Mouse (Mus musculus): ENCODE measurements around the gene Xlr5b. TPM values are rescaled to one million over a fixed set of nuclear protein-coding genes. Genes with fewer than 3 reads are reported as not detected.

The Xlr5b gene
- polyA plus RNA-seq (2014; fragmentation: Illumina TruSeq; extraction: RNeasy Lipid Tissue Mini Kit (QIAGEN cat#74804)) = 4.0 TPM

DNA sequence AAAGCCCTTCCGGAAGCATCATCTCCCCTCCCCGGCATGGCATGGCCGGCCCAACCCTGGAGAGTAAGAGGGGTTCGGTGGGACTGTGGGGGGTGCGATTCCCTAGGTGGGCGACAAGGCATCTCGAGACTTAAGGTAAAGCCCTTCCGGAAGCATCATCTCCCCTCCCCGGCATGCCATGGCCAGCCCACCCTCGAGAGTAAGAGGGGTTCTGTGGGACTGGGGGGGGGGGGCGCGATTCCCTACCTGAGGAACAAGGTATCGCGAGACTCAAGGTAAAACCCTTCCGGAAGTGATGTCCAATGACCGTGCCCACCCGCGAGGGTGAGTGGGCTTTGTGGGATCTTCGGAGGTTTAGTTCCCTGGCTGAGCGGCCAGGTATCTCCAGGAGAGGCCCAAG, at the start of gene Xlr5b:
Xlr5b (plus strand) TSS at position 301 of the 400 bp plus-strand sequence.

DNA sequence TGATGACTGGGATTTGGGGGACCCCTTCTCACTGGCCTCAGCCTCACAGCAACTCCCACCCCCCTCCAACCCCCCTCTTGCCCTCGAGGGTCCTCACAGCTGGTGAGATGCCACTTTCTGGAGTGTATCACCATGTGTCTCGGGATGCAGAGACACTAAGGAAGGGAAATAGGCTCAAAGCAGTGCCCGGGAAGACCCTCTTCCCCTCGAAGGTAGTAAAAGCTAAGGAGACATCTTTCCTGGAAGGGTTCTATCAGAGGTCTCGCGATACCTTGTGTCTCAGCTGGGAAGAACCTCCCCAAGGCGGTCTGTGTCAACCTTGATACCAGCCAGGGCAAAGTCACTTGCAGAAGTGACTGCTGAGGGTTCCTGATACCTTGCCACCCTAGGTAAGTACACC, 31.8 kb upstream of the Xlr5b start, which contains the start of gene Gm14685:
Gm14685 (plus strand) TSS at position 301 of the 400 bp plus-strand sequence.

DNA sequence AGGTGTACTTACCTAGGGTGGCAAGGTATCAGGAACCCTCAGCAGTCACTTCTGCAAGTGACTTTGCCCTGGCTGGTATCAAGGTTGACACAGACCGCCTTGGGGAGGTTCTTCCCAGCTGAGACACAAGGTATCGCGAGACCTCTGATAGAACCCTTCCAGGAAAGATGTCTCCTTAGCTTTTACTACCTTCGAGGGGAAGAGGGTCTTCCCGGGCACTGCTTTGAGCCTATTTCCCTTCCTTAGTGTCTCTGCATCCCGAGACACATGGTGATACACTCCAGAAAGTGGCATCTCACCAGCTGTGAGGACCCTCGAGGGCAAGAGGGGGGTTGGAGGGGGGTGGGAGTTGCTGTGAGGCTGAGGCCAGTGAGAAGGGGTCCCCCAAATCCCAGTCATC, 754 bp downstream of the Xlr5b start, which contains the start of gene DXBay18:
DXBay18 (minus strand) TSS at position 101 of the 400 bp plus-strand sequence.

DNA sequence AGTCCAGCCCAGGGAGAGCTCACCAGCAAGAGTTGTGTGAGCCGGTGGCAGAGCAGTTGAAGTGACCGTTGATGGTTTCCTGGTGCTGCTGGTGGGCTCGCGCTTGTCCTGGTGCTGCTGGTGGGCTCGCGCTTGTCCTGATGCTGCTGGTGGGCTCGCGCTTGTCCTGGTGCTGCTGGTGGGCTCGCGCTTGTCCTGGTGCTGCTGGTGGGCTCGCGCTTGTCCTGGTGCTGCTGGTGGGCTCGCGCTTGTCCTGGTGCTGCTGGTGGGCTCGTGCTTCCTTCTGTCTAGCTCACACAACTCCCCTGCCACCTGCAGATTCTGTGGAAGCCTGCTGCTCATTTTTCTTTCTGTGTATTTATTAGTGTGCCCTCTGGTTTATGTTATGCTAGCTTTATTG, 28.3 kb downstream of the Xlr5b start, which contains the start of gene Spin2d:
Spin2d (minus strand) TSS at position 101 of the 400 bp plus-strand sequence.

DNA sequence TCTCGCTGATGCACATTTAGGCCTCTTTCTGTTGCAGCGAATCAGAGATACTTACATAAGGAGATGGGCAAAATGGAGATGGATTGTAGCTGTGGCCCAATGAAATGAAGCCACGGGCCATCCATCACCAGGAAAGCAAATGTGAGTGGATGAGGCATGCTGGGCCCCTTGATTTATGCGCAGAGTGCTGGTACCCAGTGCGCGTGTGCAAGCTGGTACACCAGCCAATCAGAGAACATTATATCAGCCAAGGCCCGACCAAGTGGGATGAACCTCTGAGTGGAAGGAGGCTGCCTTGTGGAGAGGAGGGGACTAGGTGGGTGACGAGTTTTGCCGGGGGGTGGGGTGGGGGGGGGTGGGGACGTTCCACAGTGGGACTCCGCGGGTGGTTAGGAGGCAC, 43.3 kb downstream of the Xlr5b start, which contains the start of gene Xlr3b:
Xlr3b (plus strand) TSS at position 274 of the 400 bp plus-strand sequence.

Other genes starting within 250 kb of the Xlr5b start
- gene Cetn2, start 230.4 kb upstream of the Xlr5b start, polyA plus RNA-seq (2014; fragmentation: Illumina TruSeq; extraction: RNeasy Lipid Tissue Mini Kit (QIAGEN cat#74804)) = 300 TPM
- 47.3 TPM for gene Nsdhl, start 230.2 kb upstream of the Xlr5b start, polyA plus RNA-seq (2014; fragmentation: Illumina TruSeq; extraction: RNeasy Lipid Tissue Mini Kit (QIAGEN cat#74804))
- 31.2 TPM for gene Zfp185, start 161.5 kb upstream of the Xlr5b start, polyA plus RNA-seq (2014; fragmentation: Illumina TruSeq; extraction: RNeasy Lipid Tissue Mini Kit (QIAGEN cat#74804))
- 0.54 TPM for gene Pnma5, start 111.7 kb upstream of the Xlr5b start, polyA plus RNA-seq (2014; fragmentation: Illumina TruSeq; extraction: RNeasy Lipid Tissue Mini Kit (QIAGEN cat#74804))
- not detected for gene Pnma3, start 84.0 kb upstream of the Xlr5b start, polyA plus RNA-seq (2014; fragmentation: Illumina TruSeq; extraction: RNeasy Lipid Tissue Mini Kit (QIAGEN cat#74804))
- gene Xlr4a, start 66.3 kb upstream of the Xlr5b start, polyA plus RNA-seq (2014; fragmentation: Illumina TruSeq; extraction: RNeasy Lipid Tissue Mini Kit (QIAGEN cat#74804)) = 6.4 TPM
- gene Xlr3a, start 51.7 kb upstream of the Xlr5b start, polyA plus RNA-seq (2014; fragmentation: Illumina TruSeq; extraction: RNeasy Lipid Tissue Mini Kit (QIAGEN cat#74804)) = 26.1 TPM
- gene Gm14685, start 31.7 kb upstream of the Xlr5b start, polyA plus RNA-seq (2014; fragmentation: Illumina TruSeq; extraction: RNeasy Lipid Tissue Mini Kit (QIAGEN cat#74804)) = not detected
- not detected for gene DXBay18, start 654 bp downstream of the Xlr5b start, polyA plus RNA-seq (2014; fragmentation: Illumina TruSeq; extraction: RNeasy Lipid Tissue Mini Kit (QIAGEN cat#74804))
- not detected for gene Spin2d, start 28.2 kb downstream of the Xlr5b start, polyA plus RNA-seq (2014; fragmentation: Illumina TruSeq; extraction: RNeasy Lipid Tissue Mini Kit (QIAGEN cat#74804))
- gene Xlr3b, start 43.4 kb downstream of the Xlr5b start, polyA plus RNA-seq (2014; fragmentation: Illumina TruSeq; extraction: RNeasy Lipid Tissue Mini Kit (QIAGEN cat#74804)) = 5.8 TPM
- gene Xlr4b, start 65.5 kb downstream of the Xlr5b start, polyA plus RNA-seq (2014; fragmentation: Illumina TruSeq; extraction: RNeasy Lipid Tissue Mini Kit (QIAGEN cat#74804)) = 6.4 TPM
- gene F8a, start 79.5 kb downstream of the Xlr5b start, polyA plus RNA-seq (2014; fragmentation: Illumina TruSeq; extraction: RNeasy Lipid Tissue Mini Kit (QIAGEN cat#74804)) = 7.2 TPM
- 9.4 TPM for gene Xlr4c, start 94.3 kb downstream of the Xlr5b start, polyA plus RNA-seq (2014; fragmentation: Illumina TruSeq; extraction: RNeasy Lipid Tissue Mini Kit (QIAGEN cat#74804))
- 2.1 TPM for gene Xlr3c, start 116.6 kb downstream of the Xlr5b start, polyA plus RNA-seq (2014; fragmentation: Illumina TruSeq; extraction: RNeasy Lipid Tissue Mini Kit (QIAGEN cat#74804))
- 0.88 TPM for gene Xlr5a, start 144.2 kb downstream of the Xlr5b start, polyA plus RNA-seq (2014; fragmentation: Illumina TruSeq; extraction: RNeasy Lipid Tissue Mini Kit (QIAGEN cat#74804))
- 0.83 TPM for gene Xlr5c, start 144.2 kb downstream of the Xlr5b start, polyA plus RNA-seq (2014; fragmentation: Illumina TruSeq; extraction: RNeasy Lipid Tissue Mini Kit (QIAGEN cat#74804))
- gene Gm45015, start 188.0 kb downstream of the Xlr5b start, polyA plus RNA-seq (2014; fragmentation: Illumina TruSeq; extraction: RNeasy Lipid Tissue Mini Kit (QIAGEN cat#74804)) = not detected
- gene Zfp275, start 193.8 kb downstream of the Xlr5b start, polyA plus RNA-seq (2014; fragmentation: Illumina TruSeq; extraction: RNeasy Lipid Tissue Mini Kit (QIAGEN cat#74804)) = 68.9 TPM
- gene Gm18336, start 249.9 kb downstream of the Xlr5b start, polyA plus RNA-seq (2014; fragmentation: Illumina TruSeq; extraction: RNeasy Lipid Tissue Mini Kit (QIAGEN cat#74804)) = not detected